In genomic region chr2:73932676-73933313, GRCm38 (mm10) we compare ENCODE assay signal across 11 mouse cellular contexts. TPM values are rescaled to one million over a fixed set of nuclear protein-coding genes. Genes with fewer than 3 reads are reported as not detected.
DNase-seq lines count a peak whose midpoint lies in the region; ATAC-seq lines count a peak whose summit lies in the region.
"Had no signal": no experiment of that assay in that cellular context is flagged by ENCODE, and none has a peak within 500 bp of the region (broad histone marks: within the 10 kb centered on the region; RNA-seq: fewer than 3 reads in every experiment).

No protein-coding gene starts in this region.

- peak; percentile 51 for DNase-seq in embryonic facial prominence, embryonic 14.5 days (ENCODE audit: low spot score)
- DNase-seq in embryonic facial prominence, embryonic 10.5 days (ENCODE audit: low spot score) = no peak
- peak; percentile 69 for DNase-seq in midbrain, embryonic 14.5 days
- peak; percentile 93 for DNase-seq in cerebellum, adult 9-11 months
- peak; percentile 70 to 75 for DNase-seq in layer of hippocampus, postnatal 14 days (ENCODE audit: low spot score in 2 of 2)
- DNase-seq in T-cell, adult 2 months (ENCODE audit: low spot score) = no peak
- DNase-seq in ovary, postnatal 10 days (ENCODE audit: low spot score) = no peak
- DNase-seq: gastrocnemius, postnatal 36 days; liver, postnatal 0 days had no signal

- H3K4me3 ChIP-seq in embryonic facial prominence, embryonic 14.5 days (ENCODE audit: low read depth, low read length) = no peak overlapping the region
- no peak overlapping the region for H3K4me3 ChIP-seq in embryonic facial prominence, embryonic 10.5 days
- no peak overlapping the region for H3K4me3 ChIP-seq in midbrain, embryonic 14.5 days (replicated peaks; ENCODE audit: low read depth, low read length)
- no peak overlapping the region for H3K4me3 ChIP-seq in midbrain, embryonic 16.5 days (ENCODE audit: low read depth, low read length)
- H3K4me3 ChIP-seq: midbrain, embryonic 13.5 days had no signal

- no peaks in the 10 kb centered on the region for H3K27me3 ChIP-seq in embryonic facial prominence, embryonic 14.5 days (replicated peaks; ENCODE audit: control insufficient read depth, insufficient read depth, low read length)
- no peaks in the 10 kb centered on the region for H3K27me3 ChIP-seq in embryonic facial prominence, embryonic 10.5 days (replicated peaks; ENCODE audit: low read depth, poor library complexity, severe bottlenecking)
- no peaks in the 10 kb centered on the region for H3K27me3 ChIP-seq in midbrain, embryonic 14.5 days (ENCODE audit: control insufficient read depth, insufficient read depth, low read length)
- no peaks in the 10 kb centered on the region for H3K27me3 ChIP-seq in midbrain, embryonic 16.5 days (ENCODE audit: control insufficient read depth, insufficient read depth, low read depth, low read length)
- H3K27me3 ChIP-seq: midbrain, embryonic 13.5 days had no signal

- no peak overlapping the region for H3K4me2 ChIP-seq in embryonic facial prominence, embryonic 14.5 days (ENCODE audit: low read depth, low read length)
- no peak overlapping the region for H3K4me2 ChIP-seq in midbrain, embryonic 14.5 days (ENCODE audit: low read length)
- no peak overlapping the region for H3K4me2 ChIP-seq in midbrain, embryonic 16.5 days (ENCODE audit: low read length)
- H3K4me2 ChIP-seq: midbrain, embryonic 13.5 days had no signal

- ATAC-seq in embryonic facial prominence, embryonic 14.5 days (ENCODE audit: low read depth) = no peak
- no peak for ATAC-seq in midbrain, embryonic 14.5 days (ENCODE audit: low FRiP score, low TSS enrichment)
- no peak for ATAC-seq in midbrain, embryonic 16.5 days
- ATAC-seq: liver, postnatal 0 days; midbrain, embryonic 13.5 days had no signal

- H3K27ac ChIP-seq in embryonic facial prominence, embryonic 14.5 days (replicated peaks; ENCODE audit: low read depth, low read length) = no peak overlapping the region
- no peak overlapping the region for H3K27ac ChIP-seq in embryonic facial prominence, embryonic 10.5 days (replicated peaks)
- no peak overlapping the region for H3K27ac ChIP-seq in midbrain, embryonic 14.5 days (replicated peaks; ENCODE audit: low read depth, low read length)
- no peak overlapping the region for H3K27ac ChIP-seq in midbrain, embryonic 16.5 days (ENCODE audit: low read length)
- H3K27ac ChIP-seq: midbrain, embryonic 13.5 days had no signal

- WGBS in embryonic facial prominence, embryonic 14.5 days = 67% methylated on average over 8 of the region's 8 CpGs
- 90% methylated on average over 8 of the region's 8 CpGs for WGBS in embryonic facial prominence, embryonic 10.5 days
- 78% methylated on average over 8 of the region's 8 CpGs for WGBS in midbrain, embryonic 14.5 days
- WGBS in midbrain, embryonic 16.5 days = 65% methylated on average over 8 of the region's 8 CpGs

- no peak overlapping the region for H3K9ac ChIP-seq in embryonic facial prominence, embryonic 14.5 days (ENCODE audit: low read depth, low read length)
- H3K9ac ChIP-seq in midbrain, embryonic 14.5 days (replicated peaks; ENCODE audit: low read length) = no peak overlapping the region
- no peak overlapping the region for H3K9ac ChIP-seq in midbrain, embryonic 16.5 days (ENCODE audit: low read depth, low read length)
- H3K9ac ChIP-seq: liver, postnatal 0 days; midbrain, embryonic 13.5 days had no signal

- no peaks in the 10 kb centered on the region for H3K9me3 ChIP-seq in embryonic facial prominence, embryonic 14.5 days (ENCODE audit: control insufficient read depth, low read length)
- 0 out of 2 replicates have a peak, but pooled peaks cover 2% of the 10 kb centered on the region for H3K9me3 ChIP-seq in embryonic facial prominence, embryonic 10.5 days
- no peaks in the 10 kb centered on the region for H3K9me3 ChIP-seq in midbrain, embryonic 14.5 days (ENCODE audit: control insufficient read depth, low read length)
- H3K9me3 ChIP-seq in midbrain, embryonic 16.5 days (replicated peaks; ENCODE audit: control insufficient read depth, low read length, poor library complexity, severe bottlenecking) = no peaks in the 10 kb centered on the region
- H3K9me3 ChIP-seq: midbrain, embryonic 13.5 days had no signal

- 0 out of 2 replicates have a peak, but pooled peaks cover 3% of the 10 kb centered on the region for H3K4me1 ChIP-seq in embryonic facial prominence, embryonic 14.5 days (ENCODE audit: control insufficient read depth, insufficient read depth, low read length)
- no peaks in the 10 kb centered on the region for H3K4me1 ChIP-seq in embryonic facial prominence, embryonic 10.5 days
- no peaks in the 10 kb centered on the region for H3K4me1 ChIP-seq in midbrain, embryonic 14.5 days (ENCODE audit: control insufficient read depth, insufficient read depth, low read length)
- no peaks in the 10 kb centered on the region for H3K4me1 ChIP-seq in midbrain, embryonic 16.5 days (ENCODE audit: control insufficient read depth, insufficient read depth, low read length)
- H3K4me1 ChIP-seq: midbrain, embryonic 13.5 days had no signal

- no peaks in the 10 kb centered on the region for H3K36me3 ChIP-seq in embryonic facial prominence, embryonic 14.5 days (ENCODE audit: control insufficient read depth, insufficient read depth, low read length)
- no peaks in the 10 kb centered on the region for H3K36me3 ChIP-seq in embryonic facial prominence, embryonic 10.5 days (replicated peaks)
- H3K36me3 ChIP-seq in midbrain, embryonic 14.5 days (ENCODE audit: control insufficient read depth, insufficient read depth, low read length) = no peaks in the 10 kb centered on the region
- no peaks in the 10 kb centered on the region for H3K36me3 ChIP-seq in midbrain, embryonic 16.5 days (ENCODE audit: control insufficient read depth, insufficient read depth, low read length)
- H3K36me3 ChIP-seq: midbrain, embryonic 13.5 days had no signal

RNA-seq across cellular contexts. Expression of gene Atp5g3, which starts 21.7 kb away (rescaled TPM):
- polyA plus RNA-seq in embryonic facial prominence, embryonic 14.5 days (2014; fragmentation: Nextera tagmentation; extraction: Ambion mirVana) = 1,143 and 1,216 TPM in 2 replicates
- polyA plus RNA-seq in embryonic facial prominence, embryonic 10.5 days (2016; fragmentation: Nextera tagmentation; extraction: Ambion mirVana) = 851 and 858 TPM in 2 replicates
- polyA plus RNA-seq in midbrain, embryonic 14.5 days (2014; fragmentation: Nextera tagmentation; extraction: Ambion mirVana) = 1,023 and 1,183 TPM in 2 replicates
- polyA plus RNA-seq in midbrain, embryonic 16.5 days (2015; fragmentation: Nextera tagmentation; extraction: Ambion mirVana) = 1,014 and 1,037 TPM in 2 replicates
- 100 to 1,000 TPM; 642 to 653 TPM for total RNA-seq in layer of hippocampus, postnatal 14 days (2021)

RNA-seq across cellular contexts. Expression of gene Atf2, which starts 40.4 kb away (rescaled TPM):
- 48.4 and 51.9 TPM in 2 replicates for polyA plus RNA-seq in embryonic facial prominence, embryonic 14.5 days (2014; fragmentation: Nextera tagmentation; extraction: Ambion mirVana)
- polyA plus RNA-seq in embryonic facial prominence, embryonic 10.5 days (2016; fragmentation: Nextera tagmentation; extraction: Ambion mirVana) = 80.0 and 86.4 TPM in 2 replicates
- polyA plus RNA-seq in midbrain, embryonic 14.5 days (2014; fragmentation: Nextera tagmentation; extraction: Ambion mirVana) = 101 and 122 TPM in 2 replicates
- polyA plus RNA-seq in midbrain, embryonic 16.5 days (2015; fragmentation: Nextera tagmentation; extraction: Ambion mirVana) = 124 and 130 TPM in 2 replicates
- 100 to 1,000 TPM; 130 to 135 TPM for total RNA-seq in layer of hippocampus, postnatal 14 days (2021)

Comparison
In these comparisons a context has a peak if more than half of its experiments do, and no peak if none do; other contexts are left out.
1. DNase-seq: peak in embryonic facial prominence, embryonic 14.5 days (single experiment), midbrain, embryonic 14.5 days (single experiment), cerebellum, adult 9-11 months (single experiment) and layer of hippocampus, postnatal 14 days (2 of 2); none in embryonic facial prominence, embryonic 10.5 days (single experiment), T-cell, adult 2 months (single experiment) and ovary, postnatal 10 days (single experiment).